Mouse (Mus musculus) forebrain, embryonic 11.5 days (tissue): ENCODE data around the gene Ncam1. TPM values are rescaled to one million over a fixed set of nuclear protein-coding genes. Genes with fewer than 3 reads are reported as not detected.

Experiments used
- ATAC-seq: fragments of 200-750 bp; cut with Nextera tagmentation; replicated peaks from 2 replicates; pipeline ENCODE4 v1.8.0; 2017; ENCODE audit warnings: moderate TSS enrichment; ENCODE audit not compliant: low FRiP score
- DNase-seq: peaks from one replicate; pipeline ENCODE4 v3.0.0-alpha.2; 2017; ENCODE audit warnings: low spot score
- H3K27ac ChIP-seq: fragments of 300-500 bp; sonication (generic); 2 replicates; pipeline ENCODE4 v1.5.1; 2014; ENCODE audit warnings: low read depth, low read length
- H3K27me3 ChIP-seq: fragments of 300-500 bp; sonication (generic); 2 replicates; pipeline ENCODE4 v1.6.1; 2014; ENCODE audit warnings: mild to moderate bottlenecking, low read length, mixed read lengths; ENCODE audit not compliant: control insufficient read depth, insufficient read depth
- H3K36me3 ChIP-seq: fragments of 300-500 bp; sonication (generic); 2 replicates; pipeline ENCODE4 v1.6.1; 2014; ENCODE audit warnings: mild to moderate bottlenecking, low read length, moderate library complexity, mixed read lengths; ENCODE audit not compliant: control insufficient read depth, insufficient read depth
- H3K4me1 ChIP-seq: fragments of 300-500 bp; sonication (generic); replicated peaks from 2 replicates; pipeline ENCODE4 v1.6.1; 2014; ENCODE audit warnings: low read length, mixed read lengths; ENCODE audit not compliant: control insufficient read depth, insufficient read depth
- H3K4me2 ChIP-seq: fragments of 300-500 bp; sonication (generic); 2 replicates; pipeline ENCODE4 v1.6.1; 2014; ENCODE audit warnings: low read depth, mild to moderate bottlenecking, low read length, moderate library complexity, mixed read lengths; ENCODE audit not compliant: severe bottlenecking
- H3K4me3 ChIP-seq: fragments of 300-500 bp; sonication (generic); 2 replicates; pipeline ENCODE4 v1.5.1; 2014; ENCODE audit warnings: low read depth, low read length
- H3K9ac ChIP-seq: fragments of 300-500 bp; sonication (generic); 2 replicates; pipeline ENCODE4 v1.6.1; 2014; ENCODE audit warnings: low read length
- H3K9me3 ChIP-seq: fragments of 300-500 bp; sonication (generic); 2 replicates; pipeline ENCODE4 v1.6.1; 2016; ENCODE audit warnings: low read length, mixed read lengths; ENCODE audit not compliant: control insufficient read depth
- WGBS: fragments of 180-500 bp; shearing (Covaris S2); extraction: QIAGEN DNeasy Blood & Tissue Kit; methylation state at CpG from one replicate; pipeline ENCODE4 v1.1.7; 2014; 5-methylcytosine and 5-hydroxymethylcytosine counted together
- polyA plus RNA-seq: library from polyadenylated mRNA; unstranded; fragments of >200 nt; fragmentation: Nextera tagmentation; extraction: Ambion mirVana; gene quantifications from 2 replicates; pipeline ENCODE4 v1.2.1, GENCODE M21; 2014

The Ncam1 gene
- polyA plus RNA-seq, 1 experiment from 2014 or later, result 69.6 TPM

DNA sequence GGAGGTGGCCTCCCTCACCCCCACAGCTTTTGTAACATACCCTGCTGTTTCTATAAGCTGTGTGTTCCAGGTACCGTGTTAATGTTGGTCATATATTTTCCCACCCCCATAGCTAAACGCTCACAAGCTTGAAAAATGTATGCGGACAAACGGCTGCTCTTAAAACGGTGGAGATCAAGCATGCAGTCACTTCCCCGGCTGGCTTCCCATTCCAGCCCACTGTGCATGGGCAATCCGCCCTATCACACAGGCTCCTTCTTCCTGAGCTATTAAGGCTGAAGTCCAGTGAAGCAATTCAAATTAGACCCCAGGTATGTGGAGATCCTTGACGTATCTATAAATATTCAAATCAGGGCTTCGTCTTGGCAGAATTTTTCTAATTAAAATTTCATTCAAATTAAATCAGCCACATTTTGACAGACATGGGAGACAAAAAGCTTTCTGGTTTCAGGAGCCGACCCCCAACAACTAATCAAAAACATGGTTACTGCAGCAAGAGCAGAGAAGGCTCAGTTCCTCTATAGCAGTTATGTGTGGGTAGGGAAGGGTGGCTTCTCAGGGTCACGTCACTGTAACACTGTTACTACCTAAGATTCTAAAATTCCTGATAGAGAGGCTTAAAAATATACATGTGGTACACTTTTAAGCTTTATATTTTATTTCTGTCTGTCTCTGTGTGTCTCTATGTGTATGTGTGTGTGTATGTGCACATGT, 202.9 kb downstream of the Ncam1 start:
- H3K4me2 ChIP-seq, result no peak overlapping the region
- no peak overlapping the region for H3K4me3 ChIP-seq
- H3K36me3 ChIP-seq, result no peaks in the 10 kb centered on the region
- H3K27ac ChIP-seq, result peak overlapping the region; percentile 53
- ATAC-seq, result peak; percentile 55; the same call in 1 of the 2 replicates
- H3K9me3 ChIP-seq, result no peaks in the 10 kb centered on the region
- H3K4me1 ChIP-seq, result peaks cover 10% of the 10 kb centered on the region
- H3K9ac ChIP-seq, result 0 out of 2 replicates have a peak overlapping the region, but pooled peaks have one; percentile 23
- WGBS, result 50% methylated on average over 11 of the region's 11 CpGs
- H3K27me3 ChIP-seq, result no peaks in the 10 kb centered on the region
- no peak for DNase-seq

DNA sequence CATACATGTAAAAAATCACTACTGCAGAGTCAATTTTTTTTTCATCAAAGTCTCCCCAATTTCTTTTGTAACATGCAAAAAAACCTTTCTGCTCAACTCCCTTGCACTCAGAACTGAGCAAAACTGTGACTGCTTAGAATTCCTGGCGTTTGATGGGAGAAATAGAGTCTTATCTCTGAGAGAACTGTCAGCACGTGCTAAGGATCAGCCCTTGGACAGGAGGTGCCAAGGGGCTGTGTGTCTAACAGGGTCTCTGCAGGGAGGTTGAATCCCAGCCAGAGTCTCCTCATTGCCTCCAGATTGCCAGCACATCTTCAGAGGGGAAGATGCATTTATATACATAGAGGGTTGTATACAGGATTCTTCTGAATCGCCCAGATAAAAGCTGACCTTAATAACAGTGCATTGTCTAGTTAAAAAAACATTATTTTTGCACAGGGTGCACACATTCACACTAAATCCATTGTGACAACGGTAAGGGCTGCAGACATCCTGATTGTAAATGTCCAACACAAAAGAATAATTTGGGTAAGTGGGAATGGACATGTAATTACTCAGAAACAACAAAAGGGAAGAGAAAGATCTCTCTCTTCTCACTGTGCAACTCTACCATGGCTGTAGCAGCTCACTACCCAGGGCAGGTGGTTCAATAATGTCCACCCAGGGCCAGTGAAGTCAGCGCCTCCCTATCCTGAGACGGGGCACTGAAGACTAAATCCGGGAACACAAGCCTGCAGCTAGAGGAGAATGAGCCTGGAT, 203.7 kb downstream of the Ncam1 start:
- ATAC-seq, result 0 out of 2 replicates have a peak, but pooled peaks have one; percentile 12
- Histone ChIP-seq H3K9ac (0 out of 2 replicates have a peak overlapping the region, but pooled peaks have one; percentile 23), H3K4me1 (peaks cover 10% of the 10 kb centered on the region), H3K9me3 (no peaks in the 10 kb centered on the region), H3K36me3 (no peaks in the 10 kb centered on the region), H3K27me3 (no peaks in the 10 kb centered on the region), H3K4me2 (no peak overlapping the region), H3K4me3 (no peak overlapping the region), H3K27ac (peak overlapping the region; percentile 53)
- 34% methylated on average over 7 of the region's 7 CpGs for WGBS
- DNase-seq, result no peak

DNA sequence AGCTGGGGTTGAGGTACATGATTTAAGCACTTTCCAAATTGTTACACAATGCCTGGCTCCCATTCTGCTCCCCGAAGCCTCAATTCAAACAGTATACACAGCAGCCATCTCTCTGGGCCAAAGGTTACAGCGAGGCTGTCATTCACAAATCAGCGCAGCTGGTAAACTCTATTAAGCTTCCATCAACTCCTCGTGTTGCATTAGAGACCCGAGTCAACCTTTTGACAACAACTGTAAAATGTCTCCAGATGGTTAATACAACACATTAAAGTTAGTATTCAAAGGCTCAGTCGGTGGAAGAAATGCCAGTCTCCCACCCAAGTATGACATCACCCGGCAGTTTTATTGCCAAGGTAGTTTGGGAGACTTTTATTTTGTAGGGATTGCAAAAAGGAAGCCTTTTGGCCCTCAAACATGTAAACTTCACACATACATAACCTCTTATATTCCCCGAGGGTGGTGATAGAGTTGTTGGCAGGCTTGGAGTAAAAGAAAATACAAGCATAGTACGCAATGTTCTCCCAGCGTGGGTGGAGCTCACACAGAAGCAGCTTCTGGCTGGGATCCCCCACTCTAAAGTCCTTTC, 204.7 kb downstream of the Ncam1 start:
- no peak for ATAC-seq
- no peak for DNase-seq
- no peaks in the 10 kb centered on the region for H3K36me3 ChIP-seq
- WGBS, result 69% methylated on average over 10 of the region's 10 CpGs
- H3K4me1 ChIP-seq, result peaks cover 10% of the 10 kb centered on the region
- H3K4me2 ChIP-seq, result no peak overlapping the region
- H3K9ac ChIP-seq, result no peak overlapping the region
- no peak overlapping the region for H3K4me3 ChIP-seq
- H3K9me3 ChIP-seq, result no peaks in the 10 kb centered on the region
- no peaks in the 10 kb centered on the region for H3K27me3 ChIP-seq
- H3K27ac ChIP-seq, result no peak overlapping the region

DNA sequence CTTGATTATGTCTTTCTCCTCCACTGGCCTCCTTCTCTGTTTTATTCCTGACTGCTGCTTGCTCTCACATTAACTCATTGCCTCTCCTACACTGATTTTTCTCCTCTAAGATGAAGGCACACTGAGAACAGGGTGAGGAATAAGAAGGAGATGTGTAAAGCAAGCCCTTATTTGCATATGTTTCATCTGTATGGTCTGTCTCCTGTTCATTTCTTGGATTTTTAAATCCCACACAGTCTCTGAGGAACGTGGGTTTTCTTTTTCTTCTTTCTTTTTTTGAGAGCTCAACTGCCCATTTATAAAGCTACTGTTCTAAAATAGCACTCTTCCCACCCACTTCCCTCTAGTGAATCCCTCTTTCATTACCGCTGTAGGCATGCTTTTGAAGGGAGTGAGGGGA, 206.7 kb downstream of the Ncam1 start:
- Histone ChIP-seq H3K27me3 (no peaks in the 10 kb centered on the region), H3K4me1 (peaks cover 10% of the 10 kb centered on the region), H3K4me2 (no peak overlapping the region), H3K36me3 (no peaks in the 10 kb centered on the region), H3K4me3 (no peak overlapping the region), H3K9ac (no peak overlapping the region), H3K9me3 (no peaks in the 10 kb centered on the region), H3K27ac (no peak overlapping the region)
- 74% methylated on average over 2 of the region's 2 CpGs for WGBS
- ATAC-seq, result no peak
- DNase-seq, result no peak

DNA sequence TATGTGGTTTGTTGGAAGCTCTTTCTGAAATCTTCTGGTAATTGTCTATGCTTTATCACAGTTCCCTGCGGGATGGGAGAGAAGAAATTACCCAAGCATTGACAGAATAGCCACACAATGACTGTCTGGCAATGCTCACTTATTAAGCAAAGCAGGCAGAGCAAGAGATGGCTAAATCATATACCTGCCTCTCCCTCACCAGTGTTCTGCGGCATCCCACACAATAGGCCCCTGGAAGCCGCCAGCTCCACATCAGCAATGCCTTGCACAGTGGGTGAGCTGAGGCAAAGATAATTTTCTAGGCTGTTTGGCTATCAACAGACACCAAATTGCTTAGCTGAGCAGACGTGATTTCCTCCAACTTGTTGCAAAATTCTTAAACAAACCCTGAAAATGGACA, 208.5 kb downstream of the Ncam1 start:
- no peak overlapping the region for H3K4me2 ChIP-seq
- ATAC-seq (no peak), DNase-seq (no peak)
- WGBS, result 36% methylated on average over 4 of the region's 4 CpGs
- no peak overlapping the region for H3K4me3 ChIP-seq
- H3K27me3 ChIP-seq, result no peaks in the 10 kb centered on the region
- no peak overlapping the region for H3K27ac ChIP-seq
- no peak overlapping the region for H3K9ac ChIP-seq
- no peaks in the 10 kb centered on the region for H3K9me3 ChIP-seq
- no peaks in the 10 kb centered on the region for H3K36me3 ChIP-seq
- H3K4me1 ChIP-seq, result peaks cover 4% of the 10 kb centered on the region

DNA sequence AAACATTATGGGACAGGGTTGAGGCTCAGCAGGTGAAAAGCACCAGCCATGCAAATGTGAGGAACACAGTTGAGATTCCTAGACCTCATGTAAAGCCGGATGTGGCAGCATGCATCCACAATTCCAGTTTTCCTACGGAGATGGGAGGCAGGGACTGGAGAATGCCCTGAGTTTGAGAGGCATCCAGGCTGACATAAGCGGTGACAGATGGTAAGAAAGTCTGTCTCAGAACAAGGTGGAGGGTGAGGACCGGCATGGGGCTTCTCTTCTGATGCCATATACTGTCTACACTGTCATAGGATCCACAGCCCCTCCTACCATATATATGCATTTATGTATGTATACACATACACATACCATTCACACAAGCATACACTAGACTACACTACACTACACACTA, 221.6 kb downstream of the Ncam1 start:
- H3K4me2 ChIP-seq, result no peak overlapping the region
- H3K36me3 ChIP-seq, result no peaks in the 10 kb centered on the region
- no peak overlapping the region for H3K9ac ChIP-seq
- ATAC-seq (no peak), DNase-seq (no peak)
- H3K9me3 ChIP-seq, result no peaks in the 10 kb centered on the region
- H3K4me3 ChIP-seq, result no peak overlapping the region
- 94% methylated on average over 4 of the region's 4 CpGs for WGBS
- no peaks in the 10 kb centered on the region for H3K4me1 ChIP-seq
- no peak overlapping the region for H3K27ac ChIP-seq
- H3K27me3 ChIP-seq, result no peaks in the 10 kb centered on the region

DNA sequence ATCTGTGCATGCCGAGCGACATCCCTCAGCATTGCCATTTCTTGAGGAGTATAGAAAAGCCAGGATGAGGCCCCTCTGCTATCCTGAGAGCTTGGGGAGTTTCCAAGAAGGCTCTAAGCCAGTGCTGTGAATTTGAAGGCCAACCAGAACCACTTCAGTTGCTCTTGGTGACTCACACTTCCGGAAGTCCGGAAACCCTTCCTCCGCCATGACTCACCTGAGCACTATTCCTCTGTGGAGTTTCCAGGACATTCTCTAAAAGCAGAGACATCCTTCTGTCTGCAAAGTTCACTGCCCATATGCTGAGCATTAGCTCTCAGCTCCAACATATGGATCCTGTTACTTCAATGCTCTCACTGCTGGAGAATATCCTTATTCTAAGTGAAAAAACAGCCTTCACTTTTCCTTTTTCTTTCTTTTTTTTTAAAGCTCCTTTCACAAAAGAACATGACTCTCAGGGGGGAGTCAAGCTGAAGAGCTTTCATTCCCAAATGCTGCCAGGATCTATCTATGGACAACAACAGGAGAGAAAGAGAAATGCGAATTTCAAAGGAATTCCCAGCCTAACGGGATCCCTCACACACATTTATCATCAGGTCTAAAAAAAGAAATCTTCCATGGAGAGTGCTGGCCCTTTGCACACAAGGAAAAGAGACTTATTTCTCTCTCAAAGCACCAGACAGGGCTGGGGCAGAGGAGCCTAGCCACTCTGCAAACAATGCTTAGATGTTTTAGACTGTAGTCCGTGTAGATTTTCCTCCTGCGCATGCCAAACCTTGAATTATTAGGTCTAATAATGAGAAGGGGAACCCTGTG, 226.8 kb downstream of the Ncam1 start:
- no peak overlapping the region for H3K4me2 ChIP-seq
- 65% methylated on average over 9 of the region's 9 CpGs for WGBS
- H3K36me3 ChIP-seq, result no peaks in the 10 kb centered on the region
- no peak overlapping the region for H3K27ac ChIP-seq
- H3K9me3 ChIP-seq, result no peaks in the 10 kb centered on the region
- DNase-seq (no peak), ATAC-seq (no peak)
- H3K4me3 ChIP-seq, result no peak overlapping the region
- H3K9ac ChIP-seq, result no peak overlapping the region
- peaks cover 13% of the 10 kb centered on the region for H3K4me1 ChIP-seq
- no peaks in the 10 kb centered on the region for H3K27me3 ChIP-seq
